Mouse (Mus musculus) mouse embryonic stem cell (cell line): ENCODE measurements around the gene Vmn1r37.
"Not testable (repeated sequence)": the region's sequence is repeated elsewhere in the genome, so short reads cannot be mapped to it uniquely, and the experiment has no call there.

Experiments used
- in situ Hi-C, 2 experiments: fragments of 300-500 bp; cut with MboI; formaldehyde crosslinking; loops; 1 replicate in 1 of 2; 3 replicates in 1 of 2; pipeline ENCODE4 v1.14.3; 2019 to 2020; ENCODE audit warnings: low sequenced_read_pairs in 2 of 2, low pct_unique_long_range_greater_than_20kb in 1 of 2, mixed read lengths in 1 of 2; ENCODE audit not compliant: unreplicated experiment in 1 of 2

Gene Vmn1r37

DNA sequence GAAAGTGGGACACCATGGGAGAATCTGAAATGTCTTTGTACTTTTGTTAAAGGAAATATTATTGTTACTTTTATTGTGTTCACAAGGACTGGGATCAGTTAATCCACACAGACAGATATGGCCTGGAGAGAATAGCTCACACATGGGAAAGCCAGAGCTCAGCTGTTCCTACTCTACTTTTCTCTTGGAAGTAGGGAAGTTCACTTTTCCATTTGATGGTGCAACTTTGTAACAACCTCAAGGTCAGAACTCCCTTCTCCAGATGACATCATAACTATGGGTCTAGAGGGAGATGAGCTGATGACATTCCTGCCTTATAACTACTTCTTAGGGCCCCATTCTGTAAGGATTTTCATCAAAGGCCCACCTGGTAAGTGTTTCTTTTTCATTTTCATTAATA is at the start of gene Vmn1r37:
Gene Vmn1r37, plus strand, starts transcription at position 301 of the 400 bp plus-strand sequence.
- in situ Hi-C loops, result not testable (repeated sequence)

DNA sequence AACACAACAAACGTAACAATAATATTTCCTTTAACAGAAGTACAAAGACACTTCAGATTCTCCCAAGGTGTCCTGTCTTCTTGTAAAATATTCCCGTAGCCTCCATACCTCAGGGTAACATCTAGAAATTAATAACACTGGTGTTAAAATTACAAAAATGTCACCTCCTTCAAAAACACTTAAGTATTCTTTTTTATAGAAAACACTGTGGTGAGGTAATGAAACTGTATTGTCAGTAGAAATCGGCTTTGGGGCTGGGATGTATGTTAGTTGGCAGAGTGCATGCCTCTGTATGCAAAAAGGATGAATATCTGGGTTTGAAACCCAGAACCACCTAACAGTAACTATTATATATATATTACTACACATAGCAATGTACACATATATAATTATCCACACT is 43.4 kb upstream of the Vmn1r37 start, which contains the start of gene Vmn1r35:
Gene Vmn1r35, minus strand, starts transcription at position 101 of the 400 bp plus-strand sequence.
- in situ Hi-C loops, result no loop called here

DNA sequence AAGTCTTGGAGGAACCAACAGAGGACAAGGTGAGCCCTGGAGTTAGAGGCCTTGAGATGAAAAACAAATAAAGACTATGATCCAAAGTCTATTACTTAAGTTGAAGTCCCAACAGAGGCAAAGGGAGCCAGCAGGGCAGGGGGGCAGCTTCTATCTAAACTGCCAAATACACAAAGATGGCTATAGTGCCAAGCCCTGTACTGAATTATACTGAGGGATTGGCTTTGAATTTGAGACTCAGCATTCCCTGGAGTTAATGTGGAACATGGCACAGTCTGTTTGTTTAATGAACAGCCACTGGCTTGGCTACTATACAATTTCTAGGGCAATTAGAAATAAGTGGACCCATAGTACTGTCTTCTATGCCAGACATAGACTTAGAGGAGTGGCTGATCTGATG is 20.3 kb upstream of the Vmn1r37 start:
- in situ Hi-C loops, result no loop called here

DNA sequence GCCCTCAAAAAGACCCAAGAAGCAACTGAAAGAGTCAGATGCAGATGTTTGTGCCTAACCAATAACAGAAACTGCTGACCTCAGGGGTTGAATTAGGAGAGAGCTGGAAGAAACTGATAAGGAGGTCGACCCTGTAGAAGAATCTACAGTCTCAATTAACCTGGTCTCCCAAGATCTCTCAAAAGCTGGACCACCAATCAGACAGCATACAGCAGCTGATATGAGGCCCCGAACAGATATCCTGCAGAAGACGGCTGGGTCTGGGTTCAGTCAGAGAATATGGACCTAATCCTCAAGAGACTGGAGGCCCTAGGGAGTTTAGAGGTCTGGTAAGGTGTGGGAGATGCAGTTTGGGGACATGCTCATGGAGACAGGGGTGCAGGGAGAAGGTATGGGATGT is 15.3 kb upstream of the Vmn1r37 start:
- in situ Hi-C loops, result no loop called here

DNA sequence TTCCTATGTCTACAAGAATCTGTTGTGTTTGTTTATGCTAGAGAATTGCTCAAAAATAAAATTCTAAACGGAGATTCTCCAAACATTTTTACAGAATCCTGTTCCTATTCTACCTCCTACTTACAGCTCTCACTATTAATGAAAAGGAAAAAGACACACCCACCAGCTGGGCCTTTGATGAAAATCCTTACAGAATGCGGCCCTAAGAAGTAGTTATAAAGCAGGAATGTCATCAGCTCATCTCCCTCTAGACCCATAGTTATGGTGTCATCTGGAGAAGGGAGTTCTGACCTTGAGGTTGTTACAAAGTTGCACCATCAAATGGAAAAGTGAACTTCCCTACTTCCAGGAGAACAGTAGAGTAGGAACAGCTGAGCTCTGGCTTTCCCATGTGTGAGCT is 10.1 kb upstream of the Vmn1r37 start, which contains the start of gene Vmn1r36:
Gene Vmn1r36, minus strand, starts transcription at position 101 of the 400 bp plus-strand sequence.
- in situ Hi-C loops, result not testable (repeated sequence)

DNA sequence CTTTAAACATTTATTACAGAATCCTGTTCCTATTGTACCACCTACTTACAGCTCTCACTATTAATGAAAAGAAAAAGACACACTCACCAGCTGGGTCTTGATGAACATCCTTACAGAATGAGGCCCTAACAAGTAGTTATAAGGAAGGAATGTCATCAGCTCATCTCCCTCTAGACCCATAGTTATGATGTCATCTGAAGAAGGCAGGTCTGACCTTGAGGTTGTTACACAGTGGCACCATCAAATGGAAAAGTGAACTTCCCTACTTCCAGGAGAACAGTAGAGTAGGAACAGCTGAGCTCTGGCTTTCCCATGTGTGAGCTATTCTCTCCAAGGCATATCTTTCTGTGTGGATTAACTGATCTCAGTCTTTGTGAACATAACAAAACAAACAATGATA is 53.3 kb downstream of the Vmn1r37 start, which contains the start of gene Vmn1r38:
Gene Vmn1r38, minus strand, starts transcription at position 101 of the 400 bp plus-strand sequence.
- in situ Hi-C loops, result not testable (repeated sequence)
